Mouse (Mus musculus) MEL (cell line): ENCODE data around the gene Pard3. TPM values are rescaled to one million over a fixed set of nuclear protein-coding genes. Genes with fewer than 3 reads are reported as not detected.

Source experiments
- DNase-seq: peaks from one replicate; pipeline ENCODE4 v3.0.0; 2011; ENCODE audit warnings: low read depth, low spot score
- H3K27ac ChIP-seq: 2 replicates; pipeline ENCODE4 v1.5.1; 2012; ENCODE audit warnings: low read depth, mild to moderate bottlenecking, control low read depth, low read length, moderate library complexity; ENCODE audit not compliant: control insufficient read depth
- H3K27me3 ChIP-seq, 2 experiments: fragments of 150-350 bp in 1 of 2; sonication (generic) in 1 of 2; 2 replicates each; pipeline ENCODE4 v1.6.1; 2012; ENCODE audit warnings: low read length in 2 of 2, mild to moderate bottlenecking in 2 of 2, improper control_type of control experiment in 1 of 2, moderate library complexity in 1 of 2; ENCODE audit not compliant: insufficient read depth in 2 of 2, control insufficient read depth in 1 of 2
- H3K36me3 ChIP-seq, 2 experiments: 2 replicates each; pipeline ENCODE4 v1.6.1; 2012 to 2014; ENCODE audit warnings: low read length in 2 of 2, improper control_type of control experiment in 1 of 2, inconsistent platforms in 1 of 2, mild to moderate bottlenecking in 1 of 2; ENCODE audit not compliant: insufficient read depth in 2 of 2, control insufficient read depth in 1 of 2
- H3K4me1 ChIP-seq, 2 experiments: fragments of 150-350 bp in 1 of 2; sonication (generic) in 1 of 2; 2 replicates each; pipeline ENCODE4 v1.6.1; 2012; ENCODE audit warnings: low read length in 2 of 2, improper control_type of control experiment in 1 of 2, mild to moderate bottlenecking in 1 of 2; ENCODE audit not compliant: insufficient read depth in 2 of 2, control insufficient read depth in 1 of 2
- H3K4me3 ChIP-seq, 2 experiments: fragments of 150-350 bp in 1 of 2; sonication (generic) in 1 of 2; 2 replicates each; pipeline ENCODE4 v1.5.1; 2012; ENCODE audit warnings: low read depth in 2 of 2, low read length in 2 of 2, mild to moderate bottlenecking in 2 of 2, moderate library complexity in 2 of 2, control low read depth in 1 of 2, improper control_type of control experiment in 1 of 2; ENCODE audit not compliant: control insufficient read depth in 1 of 2, insufficient read depth in 1 of 2
- H3K79me2 ChIP-seq: 2 replicates; pipeline ENCODE4 v1.6.1; 2012; ENCODE audit warnings: mild to moderate bottlenecking, low read length, moderate library complexity; ENCODE audit not compliant: control insufficient read depth, poor library complexity, insufficient read depth
- H3K9ac ChIP-seq: 2 replicates; pipeline ENCODE4 v1.6.1; 2012; ENCODE audit warnings: low read depth, mild to moderate bottlenecking, control low read depth, low read length, moderate library complexity; ENCODE audit not compliant: control insufficient read depth, poor library complexity, severe bottlenecking
- H3K9me3 ChIP-seq: fragments of 150-350 bp; sonication (generic); replicated peaks from 2 replicates; pipeline ENCODE4 v1.6.1; 2012; ENCODE audit warnings: mild to moderate bottlenecking, low read length, improper control_type of control experiment, moderate library complexity; ENCODE audit not compliant: insufficient read depth
- BHLHE40 ChIP-seq: IDR thresholded peaks from 2 replicates; pipeline ENCODE4 v1.6.1; 2012; ENCODE audit warnings: low read depth, mild to moderate bottlenecking, inconsistent platforms, low read length, improper control_type of control experiment, borderline replicate concordance
- CHD1 ChIP-seq: IDR thresholded peaks from 2 replicates; pipeline ENCODE4 v1.6.1; 2012; ENCODE audit warnings: low read depth, mild to moderate bottlenecking, inconsistent platforms, low read length, improper control_type of control experiment
- CHD2 ChIP-seq: IDR thresholded peaks from 2 replicates; pipeline ENCODE4 v1.6.1; 2011; ENCODE audit warnings: low read length, improper control_type of control experiment
- CTCF ChIP-seq, 3 experiments: IDR thresholded peaks in 2 of 3; conservative IDR thresholded peaks in 1 of 3; 2 replicates each; pipeline ENCODE4 v1.5.1; 2011 to 2012; ENCODE audit warnings: low read length in 3 of 3, low read depth in 2 of 3, mild to moderate bottlenecking in 2 of 3, improper control_type of control experiment in 1 of 3, inconsistent platforms in 1 of 3, mixed read lengths in 1 of 3, moderate library complexity in 1 of 3; ENCODE audit not compliant: control insufficient read depth in 1 of 3, insufficient read depth in 1 of 3, poor library complexity in 1 of 3, severe bottlenecking in 1 of 3
- ELF1 ChIP-seq: IDR thresholded peaks from 2 replicates; pipeline ENCODE4 v1.6.1; 2014; ENCODE audit warnings: low read depth, mild to moderate bottlenecking, inconsistent platforms, low read length, improper control_type of control experiment, moderate library complexity
- EP300 ChIP-seq, 2 experiments: IDR thresholded peaks; 2 replicates each; pipeline ENCODE4 v1.6.1; 2011; ENCODE audit warnings: improper control_type of control experiment in 2 of 2, low read length in 2 of 2, low read depth in 1 of 2, mild to moderate bottlenecking in 1 of 2
- GABPA ChIP-seq: IDR thresholded peaks from 2 replicates; pipeline ENCODE4 v1.6.1; 2012; ENCODE audit warnings: low read depth, mild to moderate bottlenecking, inconsistent platforms, low read length, improper control_type of control experiment, moderate library complexity
- GATA1 ChIP-seq: IDR thresholded peaks from 2 replicates; pipeline ENCODE4 v1.6.1; 2011; ENCODE audit warnings: low read depth, low read length, improper control_type of control experiment
- HCFC1 ChIP-seq: IDR thresholded peaks from 2 replicates; pipeline ENCODE4 v1.6.1; 2012; ENCODE audit warnings: low read depth, mild to moderate bottlenecking, inconsistent platforms, low read length, improper control_type of control experiment, moderate library complexity
- KAT2A ChIP-seq: conservative IDR thresholded peaks from 2 replicates; pipeline ENCODE4 v1.6.1; 2012; ENCODE audit warnings: low read depth, low read length, improper control_type of control experiment, inconsistent platforms
- MEF2A ChIP-seq: IDR thresholded peaks from 2 replicates; pipeline ENCODE4 v1.6.1; 2014; ENCODE audit warnings: low read depth, mild to moderate bottlenecking, inconsistent platforms, low read length, improper control_type of control experiment; ENCODE audit not compliant: poor library complexity, insufficient replicate concordance, severe bottlenecking; ENCODE audit errors: extremely low read depth
- MXI1 ChIP-seq: IDR thresholded peaks from 2 replicates; pipeline ENCODE4 v1.6.1; 2011; ENCODE audit warnings: mild to moderate bottlenecking, low read depth, low read length, improper control_type of control experiment
- MYB ChIP-seq: IDR thresholded peaks from 2 replicates; pipeline ENCODE4 v1.6.1; 2011; ENCODE audit warnings: mild to moderate bottlenecking, low read depth, low read length, improper control_type of control experiment
- NELFE ChIP-seq: IDR thresholded peaks from 2 replicates; pipeline ENCODE4 v1.6.1; 2011; ENCODE audit warnings: low read depth, low read length, improper control_type of control experiment
- POLR2AphosphoS2 ChIP-seq: IDR thresholded peaks from 2 replicates; pipeline ENCODE4 v1.6.1; 2011; ENCODE audit warnings: low read length, improper control_type of control experiment
- POLR2AphosphoS5 ChIP-seq: IDR thresholded peaks from 2 replicates; pipeline ENCODE4 v1.6.1; 2012; ENCODE audit warnings: low read depth, borderline replicate concordance, mild to moderate bottlenecking, inconsistent platforms, low read length, moderate library complexity, mixed read lengths
- SMC3 ChIP-seq: IDR thresholded peaks from 2 replicates; pipeline ENCODE4 v1.6.1; 2011; ENCODE audit warnings: low read depth, low read length, improper control_type of control experiment
- TAL1 ChIP-seq: IDR thresholded peaks from 2 replicates; pipeline ENCODE4 v1.6.1; 2012; ENCODE audit warnings: mild to moderate bottlenecking, inconsistent platforms, low read length, moderate library complexity, mixed read lengths
- TCF12 ChIP-seq: IDR thresholded peaks from 2 replicates; pipeline ENCODE4 v1.6.1; 2014; ENCODE audit warnings: low read depth, mild to moderate bottlenecking, inconsistent platforms, low read length, improper control_type of control experiment, moderate library complexity
- UBTF ChIP-seq: IDR thresholded peaks from 2 replicates; pipeline ENCODE4 v1.6.1; 2012; ENCODE audit warnings: low read depth, mild to moderate bottlenecking, inconsistent platforms, low read length, improper control_type of control experiment, moderate library complexity, borderline replicate concordance; ENCODE audit not compliant: insufficient read depth
- USF2 ChIP-seq, 2 experiments: IDR thresholded peaks; 2 replicates each; pipeline ENCODE4 v1.6.1; 2011 to 2012; ENCODE audit warnings: improper control_type of control experiment in 2 of 2, low read length in 2 of 2, borderline replicate concordance in 1 of 2, inconsistent platforms in 1 of 2, low read depth in 1 of 2, mild to moderate bottlenecking in 1 of 2; ENCODE audit not compliant: insufficient read depth in 1 of 2
- polyA plus RNA-seq, 2 experiments: library from polyadenylated mRNA; stranded (reverse) in 1 of 2; unstranded in 1 of 2; fragments of >175 nt in 1 of 2; fragments of >200 nt in 1 of 2; gene quantifications; 2 replicates each; pipeline versions ENCODE4 v1.2.1 to v1.2.4; 2012; ENCODE audit warnings: low replicate concordance in 2 of 2, low read depth in 1 of 2; ENCODE audit not compliant: insufficient read length in 2 of 2, insufficient read depth in 1 of 2, missing spikeins in 1 of 2
- total RNA-seq: library from RNA; depleted of rRNA; stranded (reverse); fragments of 300-350 nt; gene quantifications from 2 replicates; pipeline ENCODE4 v1.2.3, GENCODE M21; 2012

Pard3 gene
- total and polyA plus RNA-seq, 3 experiments = not detected

DNA sequence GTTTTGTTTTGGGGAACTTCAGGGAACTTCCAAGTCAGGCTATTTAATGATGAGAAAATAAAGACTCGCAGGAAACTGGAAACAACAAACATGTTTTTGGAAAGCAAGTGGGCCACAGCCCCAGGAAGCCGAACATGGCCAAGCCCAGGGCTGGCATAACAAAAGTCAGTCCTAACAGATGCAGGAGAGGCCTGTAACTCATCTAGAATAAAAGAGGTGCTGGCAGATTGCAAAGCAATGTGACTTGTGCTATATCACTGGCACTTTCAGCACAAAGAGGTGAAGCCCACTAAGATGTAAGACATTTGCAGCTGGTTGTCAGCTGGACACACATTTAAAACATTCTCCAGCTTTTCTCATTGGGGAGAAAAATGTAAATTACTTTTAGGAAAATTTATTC, 553.0 kb downstream of the Pard3 start:
- Histone ChIP-seq H3K27ac (no peak overlapping the region), H3K4me1 (no peaks in the 10 kb centered on the region), H3K4me3 (no peak overlapping the region), H3K79me2 (no peaks in the 10 kb centered on the region), H3K36me3 (no peaks in the 10 kb centered on the region), H3K9me3 (no peaks in the 10 kb centered on the region), H3K27me3 (no peaks in the 10 kb centered on the region), H3K9ac (no peak overlapping the region)
- TF ChIP-seq CTCF (IDR thresholded peaks at IDR 0.05 in 2 of 3, conservative IDR thresholded peaks at IDR 0.05 in 1 of 3; ENCODE audit: control insufficient read depth in 1 of 3, insufficient read depth in 1 of 3, low read depth in 2 of 3, low read length in 3 of 3, poor library complexity in 1 of 3, severe bottlenecking in 1 of 3) (no peak), MYB (no peak), ELF1 (no peak), USF2 (IDR thresholded peaks at IDR 0.05; ENCODE audit: borderline replicate concordance in 1 of 2, insufficient read depth in 1 of 2, low read depth in 1 of 2, low read length in 2 of 2) (no peak), BHLHE40 (no peak), POLR2AphosphoS2 (no peak), TCF12 (no peak), GABPA (no peak), UBTF (no peak), KAT2A (no peak), MEF2A (no peak), GATA1 (no peak), CHD1 (no peak), TAL1 (no peak), EP300 (IDR thresholded peaks at IDR 0.05; ENCODE audit: low read depth in 1 of 2, low read length in 2 of 2) (no peak), MXI1 (no peak), NELFE (no peak)
- DNase-seq = no peak

DNA sequence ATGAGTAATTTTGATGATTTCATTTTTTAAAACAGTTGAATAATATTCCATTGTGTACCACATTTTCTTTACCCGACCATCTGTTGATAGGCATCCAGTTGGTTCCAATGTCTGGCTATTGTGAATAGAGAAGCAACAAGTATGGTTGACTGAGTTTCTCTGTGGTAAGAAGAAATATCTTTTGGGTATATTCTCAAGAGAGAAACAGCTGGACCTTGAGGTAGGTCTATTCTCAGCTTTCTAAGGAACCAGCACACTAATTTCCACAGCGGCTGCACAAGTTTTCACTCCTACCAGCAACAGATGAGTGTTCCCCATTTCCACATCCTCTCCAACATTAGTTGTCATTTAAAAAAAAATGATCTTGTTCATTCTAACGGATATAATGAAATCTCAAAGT, 558.4 kb downstream of the Pard3 start:
- DNase-seq = no peak

More for the DNA sequence above, 558.4 kb downstream of the Pard3 start:
- no peak overlapping the region for H3K27ac ChIP-seq
- H3K4me3 ChIP-seq = no peak overlapping the region
- TF ChIP-seq SMC3 (no peak), CHD2 (no peak), HCFC1 (no peak), POLR2AphosphoS5 (no peak), KAT2A (no peak)
- TF ChIP-seq, all 39 proteins: peak for 0
- Histone ChIP-seq H3K27me3 (no peaks in the 10 kb centered on the region), H3K4me1 (no peaks in the 10 kb centered on the region), H3K9me3 (no peaks in the 10 kb centered on the region), H3K9ac (no peak overlapping the region), H3K79me2 (no peaks in the 10 kb centered on the region), H3K36me3 (no peaks in the 10 kb centered on the region)
